Mouse (Mus musculus): ENCODE results near the gene Btbd35f26. TPM values are rescaled to one million over a fixed set of nuclear protein-coding genes. Genes with fewer than 3 reads are reported as not detected.

Gene Btbd35f26
- not detected for polyA plus RNA-seq (2014; fragmentation: Illumina TruSeq; extraction: RNeasy Lipid Tissue Mini Kit (QIAGEN cat#74804); ENCODE audit: low read depth, low replicate concordance)

DNA sequence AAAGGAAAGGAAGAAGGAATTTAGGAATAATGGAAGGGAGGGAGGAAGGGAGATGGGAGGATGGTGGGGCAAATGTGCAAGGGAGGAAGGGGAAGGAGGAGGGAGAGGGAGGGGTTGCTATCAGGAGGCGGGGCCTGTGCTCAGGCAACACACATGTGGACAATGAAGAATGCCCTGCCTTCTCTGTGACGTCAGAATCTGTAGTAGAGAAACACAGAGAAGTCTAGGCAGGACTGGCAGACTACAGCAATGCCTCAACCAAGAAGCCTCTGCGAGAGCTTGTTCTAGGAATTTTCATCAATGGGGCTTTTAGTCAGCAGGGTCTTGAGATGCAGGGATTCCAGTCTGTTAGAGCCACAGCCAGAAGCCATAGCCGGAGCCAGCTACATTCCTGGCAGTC is at the start of gene Btbd35f26:
Gene Btbd35f26 (plus strand): TSS at position 301 of the 400 bp plus-strand sequence.

DNA sequence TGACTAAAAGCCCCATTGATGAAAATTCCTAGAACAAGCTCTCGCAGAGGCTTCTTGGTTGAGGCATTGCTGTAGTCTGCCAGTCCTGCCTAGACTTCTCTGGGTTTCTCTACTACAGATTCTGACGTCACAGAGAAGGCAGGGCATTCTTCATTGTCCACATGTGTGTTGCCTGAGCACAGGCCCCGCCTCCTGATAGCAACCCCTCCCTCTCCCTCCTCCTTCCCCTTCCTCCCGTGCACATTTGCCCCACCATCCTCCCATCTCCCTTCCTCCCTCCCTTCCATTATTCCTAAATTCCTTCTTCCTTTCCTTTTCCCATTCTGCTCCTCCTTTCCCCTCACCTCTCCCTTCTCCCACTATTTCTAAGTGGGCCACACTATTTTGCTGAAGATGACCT is 47.6 kb downstream of the Btbd35f26 start, which contains the start of gene Btbd35f19:
Gene Btbd35f19 (minus strand): TSS at position 101 of the 400 bp plus-strand sequence.

Other genes starting within 250 kb of the Btbd35f26 start
- not detected for gene Btbd35f29, start 218.8 kb upstream of the Btbd35f26 start, polyA plus RNA-seq (2014; fragmentation: Illumina TruSeq; extraction: RNeasy Lipid Tissue Mini Kit (QIAGEN cat#74804); ENCODE audit: low read depth, low replicate concordance)
- not detected for gene Spin2f, start 82.6 kb upstream of the Btbd35f26 start, polyA plus RNA-seq (2014; fragmentation: Illumina TruSeq; extraction: RNeasy Lipid Tissue Mini Kit (QIAGEN cat#74804); ENCODE audit: low read depth, low replicate concordance)
- gene Btbd35f19, start 47.5 kb downstream of the Btbd35f26 start, polyA plus RNA-seq (2014; fragmentation: Illumina TruSeq; extraction: RNeasy Lipid Tissue Mini Kit (QIAGEN cat#74804); ENCODE audit: low read depth, low replicate concordance): not detected
- gene Gm21883, start 237.8 kb downstream of the Btbd35f26 start, polyA plus RNA-seq (2014; fragmentation: Illumina TruSeq; extraction: RNeasy Lipid Tissue Mini Kit (QIAGEN cat#74804); ENCODE audit: low read depth, low replicate concordance): not detected

All from adrenal gland, adult 10 weeks (tissue).